Mouse (Mus musculus) layer of hippocampus, postnatal 36 days (tissue): ENCODE results near the gene Zscan4f. TPM values are rescaled to one million over a fixed set of nuclear protein-coding genes. Genes with fewer than 3 reads are reported as not detected.
"Not testable (repeated sequence)": the region's sequence is repeated elsewhere in the genome, so short reads cannot be mapped to it uniquely, and the experiment has no call there.

Source experiments
- DNase-seq, 2 experiments: peaks; one replicate each; pipeline ENCODE4 v3.0.0; 2022
- microRNA-seq, 2 experiments: library from miRNA; unstranded; fragments of <30 nt; microRNA quantifications; one replicate each; pipeline ENCODE4 v1.2.0; 2021
- total RNA-seq, 2 experiments: library from RNA; stranded (reverse); gene quantifications; 2 replicates each; pipeline ENCODE4 v1.2.3; 2021

Zscan4f gene
- not detected for total RNA-seq

DNA sequence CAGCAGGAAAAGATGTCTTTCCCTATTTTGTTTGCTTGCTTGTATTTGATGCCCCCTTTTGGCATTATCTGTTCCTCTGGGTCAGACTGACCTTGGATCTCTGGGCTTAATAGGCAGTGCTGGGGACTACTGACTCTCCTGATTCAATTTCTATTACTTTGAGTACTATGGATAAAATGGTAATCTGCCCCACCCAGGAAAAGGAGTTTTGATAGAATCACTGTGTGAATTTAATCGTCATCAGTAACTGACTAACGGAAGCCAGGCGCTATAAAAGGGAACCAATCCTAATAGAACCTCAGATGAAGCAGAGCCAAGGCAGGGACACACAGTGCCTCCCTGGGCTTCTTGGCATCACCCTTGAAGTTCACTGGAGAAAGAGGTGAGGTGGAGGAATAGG is at the start of gene Zscan4f:
TSS of gene Zscan4f (plus strand) at position 301 of the 400 bp plus-strand sequence.
- not testable (repeated sequence) for DNase-seq

DNA sequence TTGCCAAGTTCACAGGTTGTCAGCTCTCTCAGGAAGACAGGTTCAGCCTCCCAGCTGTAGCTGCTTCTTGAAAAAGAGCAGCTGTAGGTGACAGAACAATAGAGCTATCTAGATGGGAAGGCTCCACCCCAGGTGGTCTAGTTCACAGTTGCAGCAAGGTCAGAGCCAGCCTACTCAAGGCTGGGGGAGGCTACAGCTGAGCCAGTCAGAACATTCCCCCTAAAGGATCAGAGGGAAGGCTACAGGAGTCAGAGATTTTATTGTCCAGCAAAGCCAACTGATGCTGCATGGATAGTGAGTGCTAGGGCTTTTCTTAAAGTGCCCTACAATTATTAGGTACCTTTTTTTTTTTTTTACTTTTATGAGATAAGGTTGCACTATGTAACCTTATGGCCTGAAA is 13.1 kb upstream of the Zscan4f start:
- not testable (repeated sequence) for DNase-seq

Small RNA genes within 50 kb of the gene (microRNA-seq; reads per million reads assigned to microRNA genes)
- gene Gm23087, result 0 reads per million in 2 experiments

Other genes starting within 250 kb of the Zscan4f start
- not detected for gene Zscan4d, start 231.8 kb upstream of the Zscan4f start, total RNA-seq
- gene Zscan4e, start 87.2 kb upstream of the Zscan4f start, total RNA-seq, result not detected
- not detected for gene Zscan4-ps2, start 116.4 kb downstream of the Zscan4f start, total RNA-seq
- gene Zscan4-ps3, start 211.4 kb downstream of the Zscan4f start, total RNA-seq, result not detected